Mouse (Mus musculus): Measurements from ENCODE around the gene Gemin7. TPM values are rescaled to one million over a fixed set of nuclear protein-coding genes. Genes with fewer than 3 reads are reported as not detected.

Gemin7 gene
- polyA plus RNA-seq, 2 experiments = 70.6 to 171 TPM

- Histone ChIP-seq H3K4me3 (replicated peaks; ENCODE audit: low read length) (peak overlapping the region; percentile 80), H3K36me3 (ENCODE audit: control insufficient read depth, insufficient read depth, low read length) (peaks cover 19% of the 10 kb centered on the region), H3K27ac (replicated peaks; ENCODE audit: low read depth, low read length) (peak overlapping the region; percentile 94), H3K4me2 (replicated peaks; ENCODE audit: low read depth, low read length, severe bottlenecking) (peak overlapping the region; percentile 62), H3K27me3 (ENCODE audit: control insufficient read depth, insufficient read depth, low read length) (no peaks in the 10 kb centered on the region), H3K9ac (ENCODE audit: low read depth, low read length, severe bottlenecking) (peak overlapping the region; percentile 95), H3K9me3 (ENCODE audit: control insufficient read depth, low read length) (no peaks in the 10 kb centered on the region), H3K4me1 (ENCODE audit: control insufficient read depth, insufficient read depth, low read length) (peaks cover 25% of the 10 kb centered on the region)
- peak; percentile 53; the same call in 1 of the 2 replicates for TF ChIP-seq POLR2A (IDR thresholded peaks at IDR 0.05; ENCODE audit: borderline replicate concordance, extremely low read depth, insufficient read depth, insufficient read length)
- DNase-seq (ENCODE audit: low spot score) (peak; percentile 98), ATAC-seq (ENCODE audit: low FRiP score, low read depth) (peak; percentile 92)
- WGBS = under 1% methylated on average over 102 of the region's 102 CpGs
Observed at GRCm38 (mm10) chr7:19561765-19562642, 15.4 kb downstream of the Gemin7 start.

GRCm38 (mm10) chr7:19561431-19561764 lies 16.0 kb downstream of the Gemin7 start:
- peaks cover 25% of the 10 kb centered on the region for H3K4me1 ChIP-seq (ENCODE audit: control insufficient read depth, insufficient read depth, low read length)
- WGBS = under 1% methylated on average over 11 of the region's 11 CpGs
- no peak for ATAC-seq (ENCODE audit: low FRiP score, low read depth)

GRCm38 (mm10) chr7:19560491-19561260 lies 16.7 kb downstream of the Gemin7 start:
- H3K4me1 ChIP-seq (ENCODE audit: control insufficient read depth, insufficient read depth, low read length) = peaks cover 25% of the 10 kb centered on the region
- DNase-seq (ENCODE audit: low spot score) (no peak), ATAC-seq (ENCODE audit: low FRiP score, low read depth) (no peak)
- TF ChIP-seq POLR2A (IDR thresholded peaks at IDR 0.05; ENCODE audit: borderline replicate concordance, extremely low read depth, insufficient read depth, insufficient read length) = no peak
- 18% methylated on average over 11 of the region's 11 CpGs for WGBS
- H3K27ac ChIP-seq (replicated peaks; ENCODE audit: low read depth, low read length) = 0 out of 2 replicates have a peak overlapping the region, but pooled peaks have one; percentile 94
- no peaks in the 10 kb centered on the region for H3K27me3 ChIP-seq (ENCODE audit: control insufficient read depth, insufficient read depth, low read length)
- H3K36me3 ChIP-seq (ENCODE audit: control insufficient read depth, insufficient read depth, low read length) = peaks cover 20% of the 10 kb centered on the region
- peak overlapping the region; percentile 62 for H3K4me2 ChIP-seq (replicated peaks; ENCODE audit: low read depth, low read length, severe bottlenecking)
- no peaks in the 10 kb centered on the region for H3K9me3 ChIP-seq (ENCODE audit: control insufficient read depth, low read length)
- peak overlapping the region; percentile 80 for H3K4me3 ChIP-seq (replicated peaks; ENCODE audit: low read length)
- peak overlapping the region; percentile 95 for H3K9ac ChIP-seq (ENCODE audit: low read depth, low read length, severe bottlenecking)

More at GRCm38 (mm10) chr7:19561431-19561764, 16.0 kb downstream of the Gemin7 start:
- Histone ChIP-seq H3K9me3 (ENCODE audit: control insufficient read depth, low read length) (no peaks in the 10 kb centered on the region), H3K9ac (ENCODE audit: low read depth, low read length, severe bottlenecking) (peak overlapping the region; percentile 95), H3K27me3 (ENCODE audit: control insufficient read depth, insufficient read depth, low read length) (no peaks in the 10 kb centered on the region), H3K36me3 (ENCODE audit: control insufficient read depth, insufficient read depth, low read length) (peaks cover 19% of the 10 kb centered on the region), H3K27ac (replicated peaks; ENCODE audit: low read depth, low read length) (peak overlapping the region; percentile 94; the same call in 1 of the 2 replicates), H3K4me3 (replicated peaks; ENCODE audit: low read length) (peak overlapping the region; percentile 80), H3K4me2 (replicated peaks; ENCODE audit: low read depth, low read length, severe bottlenecking) (peak overlapping the region; percentile 62)
- no peak for DNase-seq (ENCODE audit: low spot score)
- TF ChIP-seq POLR2A (IDR thresholded peaks at IDR 0.05; ENCODE audit: borderline replicate concordance, extremely low read depth, insufficient read depth, insufficient read length) = no peak

GRCm38 (mm10) chr7:19558965-19559364 lies 18.4 kb downstream of the Gemin7 start:
- ATAC-seq (ENCODE audit: low FRiP score, low read depth) (no peak), DNase-seq (ENCODE audit: low spot score) (no peak)
- H3K9me3 ChIP-seq (ENCODE audit: control insufficient read depth, low read length) = no peaks in the 10 kb centered on the region
- H3K27me3 ChIP-seq (ENCODE audit: control insufficient read depth, insufficient read depth, low read length) = no peaks in the 10 kb centered on the region
- no peak overlapping the region for H3K9ac ChIP-seq (ENCODE audit: low read depth, low read length, severe bottlenecking)
- TF ChIP-seq POLR2A (IDR thresholded peaks at IDR 0.05; ENCODE audit: borderline replicate concordance, extremely low read depth, insufficient read depth, insufficient read length) = no peak
- no peak overlapping the region for H3K27ac ChIP-seq (replicated peaks; ENCODE audit: low read depth, low read length)
- H3K4me1 ChIP-seq (ENCODE audit: control insufficient read depth, insufficient read depth, low read length) = peaks cover 25% of the 10 kb centered on the region
- H3K4me2 ChIP-seq (replicated peaks; ENCODE audit: low read depth, low read length, severe bottlenecking) = no peak overlapping the region
- H3K36me3 ChIP-seq (ENCODE audit: control insufficient read depth, insufficient read depth, low read length) = peaks cover 18% of the 10 kb centered on the region
- no peak overlapping the region for H3K4me3 ChIP-seq (replicated peaks; ENCODE audit: low read length)
- 52% methylated on average over 2 of the region's 2 CpGs for WGBS

Data from limb, embryonic 14.5 days (tissue).